Mouse (Mus musculus) kidney, adult 2 months (tissue): Measurements from ENCODE around the gene Tlr3.

ENCODE experiments used
- CTCF ChIP-seq: fragments of 200-500 bp; conservative IDR thresholded peaks from 2 replicates; pipeline ENCODE4 v1.5.1; 2011; ENCODE audit warnings: low read depth, mild to moderate bottlenecking, control low read depth, low read length, moderate library complexity, mixed read lengths; ENCODE audit not compliant: insufficient read depth, insufficient read length
- POLR2A ChIP-seq: fragments of 200-500 bp; IDR thresholded peaks from one replicate; pipeline ENCODE4 v1.6.1; 2011; ENCODE audit warnings: low read depth, low read length, control low read depth

DNA sequence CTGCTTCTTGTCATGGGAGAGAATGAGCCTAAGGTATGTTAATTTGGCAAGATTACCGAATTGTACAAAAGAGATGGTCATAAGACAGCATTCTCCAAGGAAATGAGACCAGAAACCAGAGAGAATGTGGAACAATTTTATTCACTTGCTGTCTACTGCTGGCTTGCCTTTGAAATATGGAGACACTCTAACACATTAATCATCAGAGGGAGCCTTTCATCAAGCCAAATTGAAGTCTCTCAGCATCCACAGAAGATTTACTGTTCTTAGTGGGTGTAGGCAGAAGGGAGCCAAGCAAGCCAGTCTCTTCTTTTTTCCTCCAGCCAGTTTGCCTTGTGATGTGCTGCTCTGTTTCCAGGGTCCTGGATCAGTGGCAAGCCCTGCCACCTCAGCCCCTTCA lies 37.4 kb upstream of the Tlr3 start:
- no peak for TF ChIP-seq CTCF
- no peak for TF ChIP-seq POLR2A
